Mouse (Mus musculus) CH12.LX (cell line): ENCODE results near the gene Slc43a1.

Source experiments
- BHLHE40 ChIP-seq: IDR thresholded peaks from 2 replicates; pipeline ENCODE4 v1.6.1; 2011; ENCODE audit warnings: mild to moderate bottlenecking, low read depth, low read length, improper control_type of control experiment
- CHD2 ChIP-seq: IDR thresholded peaks from 2 replicates; pipeline ENCODE4 v1.6.1; 2011; ENCODE audit warnings: low read length, improper control_type of control experiment
- CTCF ChIP-seq, 2 experiments: IDR thresholded peaks in 1 of 2; conservative IDR thresholded peaks in 1 of 2; 2 replicates each; pipeline ENCODE4 v1.5.1; 2011 to 2012; ENCODE audit warnings: low read depth in 2 of 2, low read length in 2 of 2, improper control_type of control experiment in 1 of 2, inconsistent platforms in 1 of 2, mild to moderate bottlenecking in 1 of 2, moderate library complexity in 1 of 2
- E2F4 ChIP-seq: IDR thresholded peaks from 2 replicates; pipeline ENCODE4 v1.6.1; 2011; ENCODE audit warnings: low read depth, low read length, improper control_type of control experiment; ENCODE audit not compliant: insufficient replicate concordance
- JUN ChIP-seq: IDR thresholded peaks from 2 replicates; pipeline ENCODE4 v1.6.1; 2011; ENCODE audit warnings: low read depth, mild to moderate bottlenecking, low read length, improper control_type of control experiment, moderate library complexity; ENCODE audit not compliant: insufficient read depth
- KAT2A ChIP-seq: IDR thresholded peaks from 2 replicates; pipeline ENCODE4 v1.6.1; 2012; ENCODE audit warnings: low read length, improper control_type of control experiment, inconsistent platforms; ENCODE audit not compliant: insufficient replicate concordance
- POLR2A ChIP-seq: IDR thresholded peaks from 2 replicates; pipeline ENCODE4 v1.6.1; 2011; ENCODE audit warnings: low read depth, mild to moderate bottlenecking, improper control_type of control experiment, low read length
- RAD21 ChIP-seq: IDR thresholded peaks from 2 replicates; pipeline ENCODE4 v1.6.1; 2011; ENCODE audit warnings: low read depth, mild to moderate bottlenecking, low read length, improper control_type of control experiment, moderate library complexity
- SIN3A ChIP-seq: IDR thresholded peaks from 2 replicates; pipeline ENCODE4 v1.6.1; 2012; ENCODE audit warnings: low read length, improper control_type of control experiment, inconsistent platforms
- ZMIZ1 ChIP-seq: IDR thresholded peaks from 2 replicates; pipeline ENCODE4 v1.6.1; 2012; ENCODE audit warnings: low read depth, mild to moderate bottlenecking, inconsistent platforms, low read length, improper control_type of control experiment

GRCm38 (mm10) chr2:84838993-84839980 is 637 bp downstream of the Slc43a1 start:
- no peak for TF ChIP-seq RAD21
- no peak for TF ChIP-seq CTCF (conservative IDR thresholded peaks at IDR 0.05 in 1 of 2, IDR thresholded peaks at IDR 0.05 in 1 of 2; ENCODE audit: low read depth in 2 of 2, low read length in 2 of 2)
- no peak for TF ChIP-seq JUN
- no peak for TF ChIP-seq E2F4
- TF ChIP-seq ZMIZ1: no peak
- no peak for TF ChIP-seq POLR2A
- no peak for TF ChIP-seq BHLHE40
- TF ChIP-seq KAT2A: no peak
- TF ChIP-seq SIN3A: no peak
- no peak for TF ChIP-seq CHD2
